Mouse (Mus musculus) thymus, adult 2 months (tissue): ENCODE data around the gene Adprhl1.

Experiments
- CTCF ChIP-seq: fragments of 200-500 bp; IDR thresholded peaks from 2 replicates; pipeline ENCODE4 v1.5.1; 2012; ENCODE audit warnings: mild to moderate bottlenecking, control low read depth, low read length, moderate library complexity, borderline replicate concordance; ENCODE audit not compliant: control insufficient read depth, poor library complexity, insufficient read depth; ENCODE audit errors: extremely low read depth
- POLR2A ChIP-seq: fragments of 200-500 bp; IDR thresholded peaks from 2 replicates; pipeline ENCODE4 v1.6.1; 2012; ENCODE audit warnings: mild to moderate bottlenecking, low read length, control low read depth, moderate library complexity; ENCODE audit not compliant: control insufficient read depth, poor library complexity, insufficient read depth; ENCODE audit errors: extremely low read depth

- TF ChIP-seq CTCF: no peak
- TF ChIP-seq POLR2A: no peak
Observed at GRCm38 (mm10) chr8:13187229-13187628, 66.7 kb downstream of the Adprhl1 start.
